Comparison of ENCODE assay signal across 14 mouse cellular contexts in genomic region chr13:83717686-83718210, GRCm38 (mm10).
A peak's percentile ranks its signal among the peaks of the same experiment; 100 is the strongest.
DNase-seq lines count a peak whose midpoint lies in the region; ATAC-seq lines count a peak whose summit lies in the region.
"Had no signal": no experiment of that assay in that cellular context is flagged by ENCODE, and none has a peak within 500 bp of the region (broad histone marks: within the 10 kb centered on the region; RNA-seq: fewer than 3 reads in every experiment).

No protein-coding gene starts in this region.

- H3K4me2 ChIP-seq in hindbrain, embryonic 12.5 days (replicated peaks), result peak overlapping the region; percentile 69
- peak overlapping the region; percentile 55 for H3K4me2 ChIP-seq in neural tube, embryonic 11.5 days (ENCODE audit: low read depth)
- H3K4me2 ChIP-seq in intestine, embryonic 15.5 days (replicated peaks), result no peak overlapping the region
- H3K4me2 ChIP-seq: embryonic facial prominence, embryonic 13.5 days; heart, embryonic 13.5 days had no signal

- H3K36me3 ChIP-seq in hindbrain, embryonic 12.5 days, result no peaks in the 10 kb centered on the region
- no peaks in the 10 kb centered on the region for H3K36me3 ChIP-seq in neural tube, embryonic 11.5 days (ENCODE audit: control insufficient read depth, insufficient read depth, low read length)
- H3K36me3 ChIP-seq in intestine, embryonic 15.5 days, result no peaks in the 10 kb centered on the region
- H3K36me3 ChIP-seq: embryonic facial prominence, embryonic 13.5 days; G1E; heart, embryonic 13.5 days had no signal

- H3K9me3 ChIP-seq in hindbrain, embryonic 12.5 days (replicated peaks), result no peaks in the 10 kb centered on the region
- no peaks in the 10 kb centered on the region for H3K9me3 ChIP-seq in neural tube, embryonic 11.5 days (ENCODE audit: control insufficient read depth, low read length)
- no peaks in the 10 kb centered on the region for H3K9me3 ChIP-seq in intestine, embryonic 15.5 days
- H3K9me3 ChIP-seq: embryonic facial prominence, embryonic 13.5 days; G1E; heart, embryonic 13.5 days had no signal

- peak overlapping the region; percentile 98 for H3K27ac ChIP-seq in hindbrain, embryonic 12.5 days
- H3K27ac ChIP-seq in neural tube, embryonic 11.5 days (ENCODE audit: low read depth, low read length), result 0 out of 2 replicates have a peak overlapping the region, but pooled peaks have one; percentile 80
- H3K27ac ChIP-seq in intestine, embryonic 15.5 days, result no peak overlapping the region
- H3K27ac ChIP-seq: embryonic facial prominence, embryonic 13.5 days; heart, embryonic 13.5 days; macrophage had no signal

- peaks cover 50% of the 10 kb centered on the region for H3K27me3 ChIP-seq in hindbrain, embryonic 12.5 days
- peaks cover 52% of the 10 kb centered on the region for H3K27me3 ChIP-seq in neural tube, embryonic 11.5 days (ENCODE audit: control insufficient read depth, insufficient read depth, low read length)
- H3K27me3 ChIP-seq in intestine, embryonic 15.5 days (replicated peaks), result peaks cover 81% of the 10 kb centered on the region

- ATAC-seq in hindbrain, embryonic 12.5 days (ENCODE audit: low FRiP score), result no peak
- no peak for ATAC-seq in neural tube, embryonic 11.5 days (ENCODE audit: insufficient read depth, low FRiP score, low TSS enrichment)
- ATAC-seq in intestine, embryonic 15.5 days, result no peak
- ATAC-seq: activated CD4-positive, CD25-positive, alpha-beta regulatory T cell, adult 4 months had no signal

- H3K4me1 ChIP-seq in hindbrain, embryonic 12.5 days, result peaks cover 4% of the 10 kb centered on the region
- H3K4me1 ChIP-seq in neural tube, embryonic 11.5 days (ENCODE audit: control insufficient read depth, insufficient read depth, low read length), result no peaks in the 10 kb centered on the region
- H3K4me1 ChIP-seq in intestine, embryonic 15.5 days (replicated peaks), result no peaks in the 10 kb centered on the region; the same call in 1 of the 2 replicates

- peak overlapping the region; percentile 100 for H3K9ac ChIP-seq in hindbrain, embryonic 12.5 days
- H3K9ac ChIP-seq in neural tube, embryonic 11.5 days (ENCODE audit: low read length), result peak overlapping the region; percentile 66
- no peak overlapping the region for H3K9ac ChIP-seq in intestine, embryonic 15.5 days
- H3K9ac ChIP-seq: embryonic facial prominence, embryonic 13.5 days; heart, embryonic 13.5 days had no signal

- H3K4me3 ChIP-seq in hindbrain, embryonic 12.5 days, result peak overlapping the region; percentile 84
- peak overlapping the region; percentile 61 for H3K4me3 ChIP-seq in neural tube, embryonic 11.5 days (ENCODE audit: low read depth, low read length)
- H3K4me3 ChIP-seq in intestine, embryonic 15.5 days (replicated peaks), result no peak overlapping the region
- H3K4me3 ChIP-seq: embryonic facial prominence, embryonic 13.5 days; heart, embryonic 13.5 days had no signal

- 5% methylated on average over 4 of the region's 4 CpGs for WGBS in hindbrain, embryonic 12.5 days
- 5% methylated on average over 4 of the region's 4 CpGs for WGBS in neural tube, embryonic 11.5 days
- WGBS in intestine, embryonic 15.5 days, result 9% methylated on average over 4 of the region's 4 CpGs

- peak; percentile 33 for DNase-seq in cerebellum, adult 8-10 months
- DNase-seq in cerebellum, adult 9-11 months, result no peak
- DNase-seq in cerebellum, postnatal 10 days, result peak; percentile 39 to 66
- DNase-seq in neural tube, embryonic 11.5 days (ENCODE audit: low spot score), result no peak
- no peak for DNase-seq in heart, postnatal 4 days
- DNase-seq in layer of hippocampus, adult 9-11 months, result no peak
- DNase-seq: thymus, adult 18-20 months had no signal

Comparison
In these comparisons a context has a peak if more than half of its experiments do, and no peak if none do; other contexts are left out.
1. DNase-seq: peak in cerebellum, adult 8-10 months (single experiment) and cerebellum, postnatal 10 days (2 of 2); none in cerebellum, adult 9-11 months (single experiment), neural tube, embryonic 11.5 days (single experiment), heart, postnatal 4 days (single experiment) and layer of hippocampus, adult 9-11 months (single experiment).